Mouse (Mus musculus) CH12F3 (cell line): ENCODE results near the gene Gm20388.

Source experiments
- in situ Hi-C: fragments of 300-500 bp; cut with MboI; formaldehyde crosslinking; loops from 2 replicates; pipeline ENCODE4 v1.14.3; 2020; ENCODE audit warnings: low sequenced_read_pairs

The Gm20388 gene

GRCm38 (mm10) chr8:123747772-123748171 is 3837.1 kb downstream of the Gm20388 start:
- in situ Hi-C loops = no loop called here

- in situ Hi-C loops = no loop called here
Measured at GRCm38 (mm10) chr8:123750171-123750693, 3839.6 kb downstream of the Gm20388 start.

- in situ Hi-C loops = no loop called here
Measured at GRCm38 (mm10) chr8:123752773-123753468, 3842.3 kb downstream of the Gm20388 start.

- in situ Hi-C loops = no loop called here
Measured at GRCm38 (mm10) chr8:123753604-123754375, 3843.1 kb downstream of the Gm20388 start.

- in situ Hi-C loops = no loop called here
Measured at GRCm38 (mm10) chr8:123754538-123755431, 3844.1 kb downstream of the Gm20388 start.

GRCm38 (mm10) chr8:123756901-123757300 is 3846.3 kb downstream of the Gm20388 start:
- in situ Hi-C loops = no loop called here

GRCm38 (mm10) chr8:123758935-123759334 is 3848.3 kb downstream of the Gm20388 start:
- in situ Hi-C loops = no loop called here

- in situ Hi-C loops = loop anchor here (10.0 kb wide), 1 partner anchor 105 kb away; the partner anchor contains the start of gene Rhou
Measured at GRCm38 (mm10) chr8:123759933-123760332, 3849.3 kb downstream of the Gm20388 start.

GRCm38 (mm10) chr8:123760579-123760978 is 3849.9 kb downstream of the Gm20388 start:
- in situ Hi-C loops = loop anchor here (10.0 kb wide), 1 partner anchor 106 kb away; the partner anchor contains the start of gene Rhou

GRCm38 (mm10) chr8:123761266-123761882 is 3850.7 kb downstream of the Gm20388 start:
- in situ Hi-C loops = loop anchor here (10.0 kb wide), 1 partner anchor 107 kb away; the partner anchor contains the start of gene Rhou

- in situ Hi-C loops = loop anchor here (10.0 kb wide), 1 partner anchor 107 kb away; the partner anchor contains the start of gene Rhou
Measured at GRCm38 (mm10) chr8:123761883-123762270, 3851.2 kb downstream of the Gm20388 start.

- in situ Hi-C loops = loop anchor here (10.0 kb wide), 1 partner anchor 109 kb away; the partner anchor contains the start of gene Rhou
Measured at GRCm38 (mm10) chr8:123763355-123763754, 3852.7 kb downstream of the Gm20388 start.

- in situ Hi-C loops = loop anchor here (10.0 kb wide), 1 partner anchor 110 kb away; the partner anchor contains the start of gene Rhou
Measured at GRCm38 (mm10) chr8:123764671-123765070, 3854.0 kb downstream of the Gm20388 start.

GRCm38 (mm10) chr8:123766516-123766915 is 3855.9 kb downstream of the Gm20388 start:
- in situ Hi-C loops = loop anchor here (10.0 kb wide), 1 partner anchor 112 kb away; the partner anchor contains the start of gene Rhou

GRCm38 (mm10) chr8:123767874-123768273 is 3857.2 kb downstream of the Gm20388 start:
- in situ Hi-C loops = loop anchor here (10.0 kb wide), 1 partner anchor 113 kb away; the partner anchor contains the start of gene Rhou

GRCm38 (mm10) chr8:123768492-123769356 is 3858.1 kb downstream of the Gm20388 start:
- in situ Hi-C loops = loop anchor here (10.0 kb wide), 1 partner anchor 114 kb away; the partner anchor contains the start of gene Rhou

GRCm38 (mm10) chr8:123773468-123773867 is 3862.8 kb downstream of the Gm20388 start:
- in situ Hi-C loops = no loop called here

GRCm38 (mm10) chr8:123774491-123774890 is 3863.8 kb downstream of the Gm20388 start:
- in situ Hi-C loops = no loop called here

GRCm38 (mm10) chr8:123777319-123777718 is 3866.7 kb downstream of the Gm20388 start:
- in situ Hi-C loops = no loop called here
